Mouse (Mus musculus): ENCODE results near the gene Ctsf. TPM values are rescaled to one million over a fixed set of nuclear protein-coding genes. Genes with fewer than 3 reads are reported as not detected.
"Not testable (repeated sequence)": the region's sequence is repeated elsewhere in the genome, so short reads cannot be mapped to it uniquely, and the experiment has no call there.

Gene Ctsf
- polyA plus RNA-seq (2012; rRNA removed): 27.0 and 31.9 TPM in 2 replicates

GRCm38 (mm10) chr19:4854552-4855469, at the start of gene Ctsf:
Gene Ctsf, plus strand, starts transcription at chr19:4855130.
- TF ChIP-seq CTCF (IDR thresholded peaks at IDR 0.05; ENCODE audit: borderline replicate concordance, control insufficient read depth, extremely low read depth, insufficient read depth, low read length, poor library complexity): no peak
- no peak for TF ChIP-seq POLR2A (IDR thresholded peaks at IDR 0.05; ENCODE audit: control insufficient read depth, extremely low read depth, insufficient read depth, low read length, poor library complexity)
- WGBS: 7% methylated on average over 45 of the region's 45 CpGs
- Histone ChIP-seq H3K4me3 (ENCODE audit: control insufficient read depth, insufficient read depth, low read length) (peak within 1 kb of the TSS; percentile 12), H3K36me3 (ENCODE audit: control insufficient read depth, insufficient read depth, low read length) (no peaks in the 10 kb centered on the region), H3K27ac (ENCODE audit: control insufficient read depth, insufficient read depth, low read length) (no peak within 1 kb of the TSS), H3K4me1 (replicated peaks; ENCODE audit: control insufficient read depth, insufficient read depth, low read length) (no peaks in the 10 kb centered on the region), H3K27me3 (ENCODE audit: control insufficient read depth, insufficient read depth, low read length) (peaks cover 6% of the 10 kb centered on the region; the same call in 1 of the 2 replicates)
- DNase-seq: no peak

GRCm38 (mm10) chr19:4810309-4810708, 44.6 kb upstream of the Ctsf start:
- WGBS: under 1% methylated on average over 14 of the region's 14 CpGs
- TF ChIP-seq POLR2A (IDR thresholded peaks at IDR 0.05; ENCODE audit: control insufficient read depth, extremely low read depth, insufficient read depth, low read length, poor library complexity) (no peak), CTCF (IDR thresholded peaks at IDR 0.05; ENCODE audit: borderline replicate concordance, control insufficient read depth, extremely low read depth, insufficient read depth, low read length, poor library complexity) (no peak)

GRCm38 (mm10) chr19:4810746-4811062, 44.2 kb upstream of the Ctsf start:
- H3K27ac ChIP-seq (ENCODE audit: control insufficient read depth, insufficient read depth, low read length): no peak overlapping the region
- WGBS: 1% methylated on average over 17 of the region's 17 CpGs
- DNase-seq: no peak
- peaks cover 3% of the 10 kb centered on the region for H3K4me1 ChIP-seq (replicated peaks; ENCODE audit: control insufficient read depth, insufficient read depth, low read length)
- H3K4me3 ChIP-seq (ENCODE audit: control insufficient read depth, insufficient read depth, low read length): peak overlapping the region; percentile 58
- TF ChIP-seq CTCF (IDR thresholded peaks at IDR 0.05; ENCODE audit: borderline replicate concordance, control insufficient read depth, extremely low read depth, insufficient read depth, low read length, poor library complexity) (no peak), POLR2A (IDR thresholded peaks at IDR 0.05; ENCODE audit: control insufficient read depth, extremely low read depth, insufficient read depth, low read length, poor library complexity) (no peak)
- H3K27me3 ChIP-seq (ENCODE audit: control insufficient read depth, insufficient read depth, low read length): no peaks in the 10 kb centered on the region
- H3K36me3 ChIP-seq (ENCODE audit: control insufficient read depth, insufficient read depth, low read length): no peaks in the 10 kb centered on the region

More at GRCm38 (mm10) chr19:4810309-4810708, 44.6 kb upstream of the Ctsf start:
- Histone ChIP-seq H3K4me3 (ENCODE audit: control insufficient read depth, insufficient read depth, low read length) (peak overlapping the region; percentile 58), H3K36me3 (ENCODE audit: control insufficient read depth, insufficient read depth, low read length) (no peaks in the 10 kb centered on the region), H3K27ac (ENCODE audit: control insufficient read depth, insufficient read depth, low read length) (no peak overlapping the region), H3K4me1 (replicated peaks; ENCODE audit: control insufficient read depth, insufficient read depth, low read length) (peaks cover 3% of the 10 kb centered on the region), H3K27me3 (ENCODE audit: control insufficient read depth, insufficient read depth, low read length) (no peaks in the 10 kb centered on the region)
- peak; percentile 8 for DNase-seq

- peak; percentile 96 for DNase-seq
- WGBS: under 1% methylated on average over 83 of the region's 83 CpGs
- Histone ChIP-seq H3K36me3 (ENCODE audit: control insufficient read depth, insufficient read depth, low read length) (no peaks in the 10 kb centered on the region), H3K4me3 (ENCODE audit: control insufficient read depth, insufficient read depth, low read length) (peak within 1 kb of the TSS; percentile 65), H3K27me3 (ENCODE audit: control insufficient read depth, insufficient read depth, low read length) (no peaks in the 10 kb centered on the region), H3K27ac (ENCODE audit: control insufficient read depth, insufficient read depth, low read length) (peak within 1 kb of the TSS; percentile 60), H3K4me1 (replicated peaks; ENCODE audit: control insufficient read depth, insufficient read depth, low read length) (peaks cover 3% of the 10 kb centered on the region)
- TF ChIP-seq CTCF (IDR thresholded peaks at IDR 0.05; ENCODE audit: borderline replicate concordance, control insufficient read depth, extremely low read depth, insufficient read depth, low read length, poor library complexity) (peak; percentile 53; the same call in 1 of the 2 replicates), POLR2A (IDR thresholded peaks at IDR 0.05; ENCODE audit: control insufficient read depth, extremely low read depth, insufficient read depth, low read length, poor library complexity) (peak; percentile 98)
These were observed 43.6 kb upstream of the Ctsf start, which contains the start of the genes Gm21992 and Rbm14 for GRCm38 (mm10) chr19:4811063-4811908. Gene Gm21992, minus strand, starts transcription at chr19:4811612. Gene Rbm14, minus strand, starts transcription at chr19:4811634.

- WGBS: 2% methylated on average over 12 of the region's 12 CpGs
- no peaks in the 10 kb centered on the region for H3K27me3 ChIP-seq (ENCODE audit: control insufficient read depth, insufficient read depth, low read length)
- DNase-seq: no peak
- no peaks in the 10 kb centered on the region for H3K36me3 ChIP-seq (ENCODE audit: control insufficient read depth, insufficient read depth, low read length)
- peak overlapping the region; percentile 60 for H3K27ac ChIP-seq (ENCODE audit: control insufficient read depth, insufficient read depth, low read length)
- H3K4me1 ChIP-seq (replicated peaks; ENCODE audit: control insufficient read depth, insufficient read depth, low read length): peaks cover 3% of the 10 kb centered on the region
- TF ChIP-seq POLR2A (IDR thresholded peaks at IDR 0.05; ENCODE audit: control insufficient read depth, extremely low read depth, insufficient read depth, low read length, poor library complexity): no peak
- TF ChIP-seq CTCF (IDR thresholded peaks at IDR 0.05; ENCODE audit: borderline replicate concordance, control insufficient read depth, extremely low read depth, insufficient read depth, low read length, poor library complexity): no peak
- peak overlapping the region; percentile 65 for H3K4me3 ChIP-seq (ENCODE audit: control insufficient read depth, insufficient read depth, low read length)
These were observed 43.1 kb upstream of the Ctsf start for GRCm38 (mm10) chr19:4811909-4812242.

GRCm38 (mm10) chr19:4812334-4812949, 42.5 kb upstream of the Ctsf start:
- 78% methylated on average over 8 of the region's 8 CpGs for WGBS
- not testable (repeated sequence) for H3K4me1 ChIP-seq (replicated peaks; ENCODE audit: control insufficient read depth, insufficient read depth, low read length); H3K27me3 ChIP-seq (ENCODE audit: control insufficient read depth, insufficient read depth, low read length); H3K27ac ChIP-seq (ENCODE audit: control insufficient read depth, insufficient read depth, low read length); H3K36me3 ChIP-seq (ENCODE audit: control insufficient read depth, insufficient read depth, low read length); H3K4me3 ChIP-seq (ENCODE audit: control insufficient read depth, insufficient read depth, low read length)
- peak; percentile 16 for DNase-seq
